Mouse (Mus musculus) left cerebral cortex, adult 2 months (tissue): ENCODE data around the gene Il2. TPM values are rescaled to one million over a fixed set of nuclear protein-coding genes. Genes with fewer than 3 reads are reported as not detected.
A peak's percentile ranks its signal among the peaks of the same experiment; 100 is the strongest.

Experiments used
- DNase-seq, 2 experiments: peaks; one replicate each; pipeline ENCODE4 v3.0.0; 2021 to 2022; ENCODE audit warnings: low spot score in 2 of 2, mixed read lengths in 1 of 2; ENCODE audit errors: extremely low spot score in 1 of 2
- H3K27ac ChIP-seq: fragments of 200-600 bp; 2 replicates; pipeline ENCODE4 v1.8.1; 2022
- H3K4me3 ChIP-seq: fragments of 200-600 bp; 2 replicates; pipeline ENCODE4 v1.8.1; 2022
- CTCF ChIP-seq: fragments of 200-600 bp; IDR thresholded peaks from 2 replicates; pipeline ENCODE4 v1.8.1; 2022; ENCODE audit warnings: antibody characterized with exemption, mild to moderate bottlenecking, moderate library complexity
- intact Hi-C: fragments of 180-260 bp; cut with DNase I; formaldehyde crosslinking; loops from one replicate; pipeline ENCODE4 v1.15.1; 2025
- total RNA-seq, 2 experiments: library from RNA; stranded (reverse); gene quantifications; 2 replicates each; pipeline ENCODE4 v1.2.3; 2021

Gene Il2
- total RNA-seq, 2 experiments from 2014 or later, result not detected

GRCm38 (mm10) chr3:37141827-37142226, 16.1 kb upstream of the Il2 start:
- intact Hi-C loops, result no loop called here
- no peak for TF ChIP-seq CTCF
- Histone ChIP-seq H3K4me3 (no peak overlapping the region), H3K27ac (no peak overlapping the region)
- DNase-seq, result no peak

GRCm38 (mm10) chr3:37140168-37140906, 14.6 kb upstream of the Il2 start:
- intact Hi-C loops, result no loop called here
- no peak for DNase-seq
- Histone ChIP-seq H3K27ac (no peak overlapping the region), H3K4me3 (no peak overlapping the region)
- TF ChIP-seq CTCF, result no peak

GRCm38 (mm10) chr3:37139192-37139591, 13.4 kb upstream of the Il2 start:
- intact Hi-C loops, result no loop called here
- Histone ChIP-seq H3K4me3 (no peak overlapping the region), H3K27ac (no peak overlapping the region)
- no peak for DNase-seq
- TF ChIP-seq CTCF, result no peak

GRCm38 (mm10) chr3:37137231-37137630, 11.5 kb upstream of the Il2 start:
- Histone ChIP-seq H3K27ac (no peak overlapping the region), H3K4me3 (no peak overlapping the region)
- intact Hi-C loops, result no loop called here
- DNase-seq, result no peak
- TF ChIP-seq CTCF, result no peak

GRCm38 (mm10) chr3:37129063-37129462, 3.3 kb upstream of the Il2 start:
- intact Hi-C loops, result no loop called here
- Histone ChIP-seq H3K27ac (no peak overlapping the region), H3K4me3 (no peak overlapping the region)
- no peak for TF ChIP-seq CTCF
- DNase-seq, result no peak

GRCm38 (mm10) chr3:37128269-37128668, 2.5 kb upstream of the Il2 start:
- no peak overlapping the region for H3K4me3 ChIP-seq
- no peak for DNase-seq
- intact Hi-C loops, result no loop called here
- no peak for TF ChIP-seq CTCF
- no peak overlapping the region for H3K27ac ChIP-seq

- TF ChIP-seq CTCF, result no peak
- Histone ChIP-seq H3K4me3 (no peak overlapping the region), H3K27ac (no peak overlapping the region)
- no peak for DNase-seq
- intact Hi-C loops, result no loop called here
These were observed 403 bp upstream of the Il2 start for GRCm38 (mm10) chr3:37126162-37126561.

GRCm38 (mm10) chr3:37090721-37091120, 35.0 kb downstream of the Il2 start:
- intact Hi-C loops, result no loop called here
- H3K27ac ChIP-seq, result no peak overlapping the region
- no peak for DNase-seq
- no peak overlapping the region for H3K4me3 ChIP-seq
- no peak for TF ChIP-seq CTCF

GRCm38 (mm10) chr3:37084860-37085259, 40.9 kb downstream of the Il2 start:
- intact Hi-C loops, result no loop called here
- DNase-seq, result no peak
- no peak overlapping the region for H3K27ac ChIP-seq
- TF ChIP-seq CTCF, result no peak
- H3K4me3 ChIP-seq, result no peak overlapping the region

- no peak for DNase-seq
- intact Hi-C loops, result loop anchor here (1.0 kb wide), 1 partner anchor 131 kb away; no protein-coding TSS in a partner anchor
- peak; percentile 31 for TF ChIP-seq CTCF
These were observed 52.5 kb downstream of the Il2 start for GRCm38 (mm10) chr3:37073211-37073610.

More at GRCm38 (mm10) chr3:37073211-37073610, 52.5 kb downstream of the Il2 start:
- no peak overlapping the region for H3K27ac ChIP-seq
- no peak overlapping the region for H3K4me3 ChIP-seq

Other genes starting within 250 kb of the Il2 start
- not detected for gene Adad1, start 62.4 kb downstream of the Il2 start, total RNA-seq
- gene Il21, start 106.7 kb upstream of the Il2 start, total RNA-seq, result under 1 TPM in 1 of 2 experiments, not detected in 1; 0.14 TPM
- 1 to 10 TPM; 5.5 to 6.0 TPM for gene Bbs12, start 186.6 kb upstream of the Il2 start, total RNA-seq
- gene Cetn4, start 186.7 kb upstream of the Il2 start, total RNA-seq, result 10 to 100 TPM in 1 of 2 experiments, 1 to 10 TPM in 1; 9.3 to 11.6 TPM
- 1 to 10 TPM; 4.2 to 4.4 TPM for gene Fgf2, start 222.4 kb upstream of the Il2 start, total RNA-seq